Mouse (Mus musculus) splenic B cell, adult 2 months (primary cell): ENCODE data around the gene Rfx3.

Experiments used
- DNase-seq: peaks from one replicate; pipeline ENCODE4 v3.0.0-alpha.2; 2011; ENCODE audit warnings: low read depth, low spot score
- H3K27me3 ChIP-seq: 2 replicates; pipeline ENCODE4 v1.6.1; 2012; ENCODE audit warnings: mild to moderate bottlenecking, low read length, moderate library complexity, mixed read lengths; ENCODE audit not compliant: control insufficient read depth, poor library complexity, insufficient read depth, severe bottlenecking
- H3K36me3 ChIP-seq: 2 replicates; pipeline ENCODE4 v1.6.1; 2012; ENCODE audit warnings: mild to moderate bottlenecking, low read length, moderate library complexity, mixed read lengths; ENCODE audit not compliant: control insufficient read depth, poor library complexity, insufficient read depth, severe bottlenecking

Rfx3 gene

GRCm38 (mm10) chr19:27859641-27860040, 151.3 kb downstream of the Rfx3 start:
- no peaks in the 10 kb centered on the region for H3K36me3 ChIP-seq
- no peaks in the 10 kb centered on the region for H3K27me3 ChIP-seq
- no peak for DNase-seq

GRCm38 (mm10) chr19:27848946-27849345, 162.0 kb downstream of the Rfx3 start:
- Histone ChIP-seq H3K27me3 (no peaks in the 10 kb centered on the region), H3K36me3 (peaks cover 2% of the 10 kb centered on the region; the same call in 1 of the 2 replicates)
- DNase-seq: peak; percentile 4

- H3K36me3 ChIP-seq: peaks cover 2% of the 10 kb centered on the region; the same call in 1 of the 2 replicates
- DNase-seq: no peak
Measured at GRCm38 (mm10) chr19:27847055-27847454, 163.9 kb downstream of the Rfx3 start.

GRCm38 (mm10) chr19:27838635-27839034, 172.3 kb downstream of the Rfx3 start:
- no peaks in the 10 kb centered on the region for H3K36me3 ChIP-seq
- no peak for DNase-seq
- H3K27me3 ChIP-seq: no peaks in the 10 kb centered on the region

More at GRCm38 (mm10) chr19:27847055-27847454, 163.9 kb downstream of the Rfx3 start:
- H3K27me3 ChIP-seq: no peaks in the 10 kb centered on the region

- no peaks in the 10 kb centered on the region for H3K36me3 ChIP-seq
- DNase-seq: no peak
Measured at GRCm38 (mm10) chr19:27838041-27838440, 172.9 kb downstream of the Rfx3 start.

GRCm38 (mm10) chr19:27832448-27832847, 178.5 kb downstream of the Rfx3 start:
- DNase-seq: no peak
- Histone ChIP-seq H3K27me3 (no peaks in the 10 kb centered on the region), H3K36me3 (0 out of 2 replicates have a peak, but pooled peaks cover 1% of the 10 kb centered on the region)

More at GRCm38 (mm10) chr19:27838041-27838440, 172.9 kb downstream of the Rfx3 start:
- H3K27me3 ChIP-seq: no peaks in the 10 kb centered on the region

- Histone ChIP-seq H3K36me3 (0 out of 2 replicates have a peak, but pooled peaks cover 1% of the 10 kb centered on the region), H3K27me3 (no peaks in the 10 kb centered on the region)
- DNase-seq: no peak
Measured at GRCm38 (mm10) chr19:27828316-27828715, 182.7 kb downstream of the Rfx3 start.

GRCm38 (mm10) chr19:27817661-27818060, 193.3 kb downstream of the Rfx3 start:
- no peak for DNase-seq
- Histone ChIP-seq H3K27me3 (no peaks in the 10 kb centered on the region), H3K36me3 (peaks cover 4% of the 10 kb centered on the region)

GRCm38 (mm10) chr19:27780030-27780429, 230.9 kb downstream of the Rfx3 start:
- Histone ChIP-seq H3K36me3 (0 out of 2 replicates have a peak, but pooled peaks cover 2% of the 10 kb centered on the region), H3K27me3 (no peaks in the 10 kb centered on the region)
- peak; percentile 21 for DNase-seq

- no peak for DNase-seq
- Histone ChIP-seq H3K27me3 (no peaks in the 10 kb centered on the region), H3K36me3 (0 out of 2 replicates have a peak, but pooled peaks cover 3% of the 10 kb centered on the region)
Measured at GRCm38 (mm10) chr19:27770716-27771265, 240.2 kb downstream of the Rfx3 start.

- no peaks in the 10 kb centered on the region for H3K27me3 ChIP-seq
- no peak for DNase-seq
- 0 out of 2 replicates have a peak, but pooled peaks cover 3% of the 10 kb centered on the region for H3K36me3 ChIP-seq
Measured at GRCm38 (mm10) chr19:27768444-27768843, 242.5 kb downstream of the Rfx3 start.

- Histone ChIP-seq H3K36me3 (no peaks in the 10 kb centered on the region), H3K27me3 (no peaks in the 10 kb centered on the region)
- DNase-seq: no peak
Measured at GRCm38 (mm10) chr19:27760309-27760708, 250.7 kb downstream of the Rfx3 start.

GRCm38 (mm10) chr19:27759347-27759746, 251.6 kb downstream of the Rfx3 start:
- H3K27me3 ChIP-seq: no peaks in the 10 kb centered on the region
- H3K36me3 ChIP-seq: no peaks in the 10 kb centered on the region
- no peak for DNase-seq

GRCm38 (mm10) chr19:27747301-27747700, 263.7 kb downstream of the Rfx3 start:
- Histone ChIP-seq H3K36me3 (no peaks in the 10 kb centered on the region), H3K27me3 (no peaks in the 10 kb centered on the region)
- DNase-seq: no peak

GRCm38 (mm10) chr19:27738908-27739307, 272.1 kb downstream of the Rfx3 start:
- Histone ChIP-seq H3K36me3 (no peaks in the 10 kb centered on the region), H3K27me3 (no peaks in the 10 kb centered on the region)
- DNase-seq: no peak

GRCm38 (mm10) chr19:27736571-27736970, 274.4 kb downstream of the Rfx3 start:
- no peak for DNase-seq
- Histone ChIP-seq H3K27me3 (no peaks in the 10 kb centered on the region), H3K36me3 (no peaks in the 10 kb centered on the region)
